Mouse (Mus musculus) MEL (cell line): ENCODE data around the gene Urad. TPM values are rescaled to one million over a fixed set of nuclear protein-coding genes. Genes with fewer than 3 reads are reported as not detected.

Experiments used
- DNase-seq: peaks from one replicate; pipeline ENCODE4 v3.0.0; 2011; ENCODE audit warnings: low read depth, low spot score
- H3K27ac ChIP-seq: 2 replicates; pipeline ENCODE4 v1.5.1; 2012; ENCODE audit warnings: low read depth, mild to moderate bottlenecking, control low read depth, low read length, moderate library complexity; ENCODE audit not compliant: control insufficient read depth
- H3K27me3 ChIP-seq, 2 experiments: fragments of 150-350 bp in 1 of 2; sonication (generic) in 1 of 2; 2 replicates each; pipeline ENCODE4 v1.6.1; 2012; ENCODE audit warnings: low read length in 2 of 2, mild to moderate bottlenecking in 2 of 2, improper control_type of control experiment in 1 of 2, moderate library complexity in 1 of 2; ENCODE audit not compliant: insufficient read depth in 2 of 2, control insufficient read depth in 1 of 2
- H3K36me3 ChIP-seq, 2 experiments: 2 replicates each; pipeline ENCODE4 v1.6.1; 2012 to 2014; ENCODE audit warnings: low read length in 2 of 2, improper control_type of control experiment in 1 of 2, inconsistent platforms in 1 of 2, mild to moderate bottlenecking in 1 of 2; ENCODE audit not compliant: insufficient read depth in 2 of 2, control insufficient read depth in 1 of 2
- H3K4me1 ChIP-seq, 2 experiments: fragments of 150-350 bp in 1 of 2; sonication (generic) in 1 of 2; 2 replicates each; pipeline ENCODE4 v1.6.1; 2012; ENCODE audit warnings: low read length in 2 of 2, improper control_type of control experiment in 1 of 2, mild to moderate bottlenecking in 1 of 2; ENCODE audit not compliant: insufficient read depth in 2 of 2, control insufficient read depth in 1 of 2
- H3K4me3 ChIP-seq, 2 experiments: fragments of 150-350 bp in 1 of 2; sonication (generic) in 1 of 2; 2 replicates each; pipeline ENCODE4 v1.5.1; 2012; ENCODE audit warnings: low read depth in 2 of 2, low read length in 2 of 2, mild to moderate bottlenecking in 2 of 2, moderate library complexity in 2 of 2, control low read depth in 1 of 2, improper control_type of control experiment in 1 of 2; ENCODE audit not compliant: control insufficient read depth in 1 of 2, insufficient read depth in 1 of 2
- H3K79me2 ChIP-seq: 2 replicates; pipeline ENCODE4 v1.6.1; 2012; ENCODE audit warnings: mild to moderate bottlenecking, low read length, moderate library complexity; ENCODE audit not compliant: control insufficient read depth, poor library complexity, insufficient read depth
- H3K9ac ChIP-seq: 2 replicates; pipeline ENCODE4 v1.6.1; 2012; ENCODE audit warnings: low read depth, mild to moderate bottlenecking, control low read depth, low read length, moderate library complexity; ENCODE audit not compliant: control insufficient read depth, poor library complexity, severe bottlenecking
- H3K9me3 ChIP-seq: fragments of 150-350 bp; sonication (generic); replicated peaks from 2 replicates; pipeline ENCODE4 v1.6.1; 2012; ENCODE audit warnings: mild to moderate bottlenecking, low read length, improper control_type of control experiment, moderate library complexity; ENCODE audit not compliant: insufficient read depth
- CHD1 ChIP-seq: IDR thresholded peaks from 2 replicates; pipeline ENCODE4 v1.6.1; 2012; ENCODE audit warnings: low read depth, mild to moderate bottlenecking, inconsistent platforms, low read length, improper control_type of control experiment
- CHD2 ChIP-seq: IDR thresholded peaks from 2 replicates; pipeline ENCODE4 v1.6.1; 2011; ENCODE audit warnings: low read length, improper control_type of control experiment
- CTCF ChIP-seq, 3 experiments: IDR thresholded peaks in 2 of 3; conservative IDR thresholded peaks in 1 of 3; 2 replicates each; pipeline ENCODE4 v1.5.1; 2011 to 2012; ENCODE audit warnings: low read length in 3 of 3, low read depth in 2 of 3, mild to moderate bottlenecking in 2 of 3, improper control_type of control experiment in 1 of 3, inconsistent platforms in 1 of 3, mixed read lengths in 1 of 3, moderate library complexity in 1 of 3; ENCODE audit not compliant: control insufficient read depth in 1 of 3, insufficient read depth in 1 of 3, poor library complexity in 1 of 3, severe bottlenecking in 1 of 3
- ETS1 ChIP-seq: IDR thresholded peaks from 2 replicates; pipeline ENCODE4 v1.6.1; 2012; ENCODE audit warnings: low read depth, mild to moderate bottlenecking, inconsistent platforms, low read length, improper control_type of control experiment, moderate library complexity
- MAX ChIP-seq: IDR thresholded peaks from 2 replicates; pipeline ENCODE4 v1.6.1; 2011; ENCODE audit warnings: low read length, improper control_type of control experiment
- MEF2A ChIP-seq: IDR thresholded peaks from 2 replicates; pipeline ENCODE4 v1.6.1; 2014; ENCODE audit warnings: low read depth, mild to moderate bottlenecking, inconsistent platforms, low read length, improper control_type of control experiment; ENCODE audit not compliant: poor library complexity, insufficient replicate concordance, severe bottlenecking; ENCODE audit errors: extremely low read depth
- MYB ChIP-seq: IDR thresholded peaks from 2 replicates; pipeline ENCODE4 v1.6.1; 2011; ENCODE audit warnings: mild to moderate bottlenecking, low read depth, low read length, improper control_type of control experiment
- MYC ChIP-seq: IDR thresholded peaks from 2 replicates; pipeline ENCODE4 v1.6.1; 2011; ENCODE audit warnings: low read depth, mild to moderate bottlenecking, low read length, improper control_type of control experiment, moderate library complexity
- RAD21 ChIP-seq: IDR thresholded peaks from 2 replicates; pipeline ENCODE4 v1.6.1; 2011; ENCODE audit warnings: mild to moderate bottlenecking, low read depth, low read length, improper control_type of control experiment
- SMC3 ChIP-seq: IDR thresholded peaks from 2 replicates; pipeline ENCODE4 v1.6.1; 2011; ENCODE audit warnings: low read depth, low read length, improper control_type of control experiment
- TCF12 ChIP-seq: IDR thresholded peaks from 2 replicates; pipeline ENCODE4 v1.6.1; 2014; ENCODE audit warnings: low read depth, mild to moderate bottlenecking, inconsistent platforms, low read length, improper control_type of control experiment, moderate library complexity
- ZC3H11A ChIP-seq: IDR thresholded peaks from 2 replicates; pipeline ENCODE4 v1.6.1; 2012; ENCODE audit warnings: low read depth, mild to moderate bottlenecking, inconsistent platforms, low read length, improper control_type of control experiment
- polyA plus RNA-seq, 2 experiments: library from polyadenylated mRNA; stranded (reverse) in 1 of 2; unstranded in 1 of 2; fragments of >175 nt in 1 of 2; fragments of >200 nt in 1 of 2; gene quantifications; 2 replicates each; pipeline versions ENCODE4 v1.2.1 to v1.2.4; 2012; ENCODE audit warnings: low replicate concordance in 2 of 2, low read depth in 1 of 2; ENCODE audit not compliant: insufficient read length in 2 of 2, insufficient read depth in 1 of 2, missing spikeins in 1 of 2
- total RNA-seq: library from RNA; depleted of rRNA; stranded (reverse); fragments of 300-350 nt; gene quantifications from 2 replicates; pipeline ENCODE4 v1.2.3, GENCODE M21; 2012

Gene Urad
- total and polyA plus RNA-seq, 3 experiments: not detected

DNA sequence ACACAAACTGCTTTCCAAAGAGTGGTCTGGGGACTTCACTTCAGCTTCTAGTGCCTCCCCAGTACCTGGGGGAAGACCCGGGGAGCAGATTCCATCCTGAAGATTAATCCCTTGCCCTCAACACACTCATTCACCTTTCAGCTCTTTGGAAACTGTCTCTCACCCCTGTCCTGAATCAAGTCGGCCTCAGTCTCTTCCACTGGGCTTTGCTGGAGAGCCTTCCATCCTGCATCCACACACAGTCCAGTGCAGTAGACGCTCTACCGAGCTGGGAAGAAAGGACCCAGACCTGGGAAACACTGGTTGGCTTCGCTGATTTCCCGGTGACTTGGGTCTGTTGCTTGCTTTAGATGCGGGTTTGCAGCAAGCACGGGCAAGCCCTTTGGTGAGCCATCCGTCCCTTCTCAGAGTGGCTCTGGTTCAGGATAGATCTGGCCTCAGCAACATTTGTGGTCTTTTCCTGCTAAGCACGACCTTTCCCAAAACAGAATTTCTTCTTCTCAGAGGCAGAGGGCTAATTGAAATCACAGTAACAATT is 49.4 kb downstream of the Urad start:
- no peaks in the 10 kb centered on the region for H3K36me3 ChIP-seq
- no peaks in the 10 kb centered on the region for H3K27me3 ChIP-seq
- H3K79me2 ChIP-seq: no peaks in the 10 kb centered on the region
- H3K4me3 ChIP-seq: no peak overlapping the region
- TF ChIP-seq CHD2: no peak
- no peaks in the 10 kb centered on the region for H3K9me3 ChIP-seq
- H3K27ac ChIP-seq: no peak overlapping the region
- H3K4me1 ChIP-seq: no peaks in the 10 kb centered on the region
- no peak overlapping the region for H3K9ac ChIP-seq
- no peak for DNase-seq

DNA sequence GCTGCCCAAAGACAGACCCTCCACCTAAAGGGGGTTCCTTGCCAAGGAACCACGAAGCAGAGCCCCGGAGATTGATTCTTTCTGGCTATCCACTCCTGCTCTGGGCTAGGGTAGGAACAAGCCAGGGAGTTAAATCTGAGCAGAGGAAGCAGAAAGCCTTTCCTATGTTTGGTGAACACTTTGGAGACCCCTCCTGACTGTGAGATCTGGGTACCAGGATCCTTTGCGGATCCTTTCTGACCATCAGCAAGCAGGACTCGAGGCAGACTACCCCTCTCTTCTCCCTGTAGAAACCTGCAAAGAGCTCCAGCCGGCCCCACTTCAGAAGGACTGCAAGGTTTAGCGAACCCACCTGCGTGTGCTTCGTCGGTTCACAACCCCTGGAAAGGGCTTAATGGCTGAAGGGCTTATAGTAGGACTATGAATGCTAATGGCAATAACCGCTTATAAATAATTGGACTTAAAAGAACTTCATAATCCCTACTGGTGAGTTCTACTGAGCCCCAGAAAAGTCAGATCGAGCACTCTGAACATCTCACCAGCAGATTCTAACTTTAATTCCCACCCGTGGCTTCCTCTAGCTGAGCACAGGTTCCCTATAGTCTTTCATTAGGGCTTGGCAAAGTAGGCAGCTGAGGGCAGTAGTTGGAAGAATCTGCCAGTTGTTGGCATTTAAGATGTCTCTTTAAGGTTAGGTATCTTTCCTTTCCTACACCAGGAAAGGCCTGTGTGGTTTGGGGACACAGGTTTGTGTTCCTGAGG is 50.0 kb downstream of the Urad start:
- Histone ChIP-seq H3K9ac (no peak overlapping the region), H3K9me3 (no peaks in the 10 kb centered on the region), H3K27ac (no peak overlapping the region), H3K4me1 (no peaks in the 10 kb centered on the region), H3K4me3 (no peak overlapping the region), H3K27me3 (no peaks in the 10 kb centered on the region), H3K79me2 (no peaks in the 10 kb centered on the region), H3K36me3 (no peaks in the 10 kb centered on the region)
- no peak for DNase-seq
- TF ChIP-seq CHD1 (no peak), ZC3H11A (no peak), MEF2A (no peak)

DNA sequence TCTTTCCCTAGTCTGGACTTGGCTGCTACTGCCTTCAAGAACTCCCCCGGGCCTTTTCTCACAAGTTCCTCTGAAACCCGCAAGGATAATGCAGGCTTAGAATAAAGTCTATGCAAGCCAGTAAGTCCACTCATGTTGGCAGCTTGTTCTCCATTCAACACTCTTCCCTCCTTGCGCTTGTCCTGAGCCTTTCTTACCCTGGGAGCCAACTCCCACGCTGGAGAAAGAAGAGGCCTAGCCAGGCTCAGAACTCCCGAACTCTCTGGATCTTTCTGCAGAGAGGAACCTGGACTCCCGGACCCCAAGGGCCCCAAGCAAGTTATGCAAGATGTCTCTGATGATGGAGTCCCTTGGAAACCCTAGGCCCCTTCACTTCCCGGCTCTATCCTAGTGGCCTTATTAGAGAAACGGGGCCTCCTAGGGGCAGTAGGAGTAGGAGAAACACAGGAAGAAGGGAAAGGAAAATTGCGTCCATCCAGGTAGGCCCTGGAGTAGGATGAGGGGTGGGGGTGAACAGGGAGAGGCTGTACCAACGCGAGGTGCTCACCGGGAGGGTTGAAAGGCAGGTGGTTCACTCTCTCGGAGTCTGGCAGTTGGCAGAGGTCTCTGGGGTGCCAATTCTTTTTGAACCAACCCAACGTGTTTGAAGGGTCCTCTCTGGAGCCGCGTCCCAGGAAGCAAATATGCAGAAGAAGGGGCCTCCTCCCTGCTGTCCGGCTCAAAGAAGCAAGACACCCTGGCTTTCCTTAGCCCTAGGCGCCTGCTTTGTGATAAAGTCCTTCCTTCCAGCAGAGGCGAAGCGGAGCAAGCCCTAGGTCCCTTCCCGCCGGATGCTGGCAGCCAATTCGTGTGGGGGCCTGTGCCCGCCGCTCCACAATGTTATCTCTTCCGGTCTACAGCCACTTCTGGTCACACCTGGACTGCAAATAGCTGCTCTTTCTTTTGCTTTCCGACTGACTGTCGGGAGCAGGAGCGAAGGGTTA is 51.3 kb downstream of the Urad start:
- TF ChIP-seq ETS1: no peak
- no peak for TF ChIP-seq TCF12
- no peak for TF ChIP-seq MYB
- TF ChIP-seq RAD21: no peak
- no peak for TF ChIP-seq SMC3
- TF ChIP-seq MYC: no peak
- no peak for TF ChIP-seq MAX
- TF ChIP-seq CTCF (IDR thresholded peaks at IDR 0.05 in 2 of 3, conservative IDR thresholded peaks at IDR 0.05 in 1 of 3; ENCODE audit: control insufficient read depth in 1 of 3, insufficient read depth in 1 of 3, low read depth in 2 of 3, low read length in 3 of 3, poor library complexity in 1 of 3, severe bottlenecking in 1 of 3): no peak

More for the DNA sequence above, 51.3 kb downstream of the Urad start:
- no peak for DNase-seq
- H3K27ac ChIP-seq: no peak overlapping the region
- no peaks in the 10 kb centered on the region for H3K36me3 ChIP-seq
- no peaks in the 10 kb centered on the region for H3K79me2 ChIP-seq
- H3K27me3 ChIP-seq: no peaks in the 10 kb centered on the region
- H3K9ac ChIP-seq: no peak overlapping the region
- no peak overlapping the region for H3K4me3 ChIP-seq
- no peaks in the 10 kb centered on the region for H3K4me1 ChIP-seq
- no peaks in the 10 kb centered on the region for H3K9me3 ChIP-seq
